10 mouse cellular contexts compared by ENCODE assay signal in genomic region chr4:82755616-82756294, GRCm38 (mm10). TPM values are rescaled to one million over a fixed set of nuclear protein-coding genes. Genes with fewer than 3 reads are reported as not detected.
A peak's percentile ranks its signal among the peaks of the same experiment; 100 is the strongest.
DNase-seq lines count a peak whose midpoint lies in the region; ATAC-seq lines count a peak whose summit lies in the region.
"Had no signal": no experiment of that assay in that cellular context is flagged by ENCODE, and none has a peak within 500 bp of the region (broad histone marks: within the 10 kb centered on the region; RNA-seq: fewer than 3 reads in every experiment).

No protein-coding gene starts in this region.

- H3K27ac ChIP-seq in midbrain, embryonic 10.5 days (replicated peaks) = peak overlapping the region; percentile 79
- H3K27ac ChIP-seq in midbrain, embryonic 14.5 days (replicated peaks; ENCODE audit: low read depth, low read length) = no peak overlapping the region
- 0 out of 2 replicates have a peak overlapping the region, but pooled peaks have one; percentile 17 for H3K27ac ChIP-seq in kidney, embryonic 14.5 days (ENCODE audit: low read depth, low read length)
- no peak overlapping the region for H3K27ac ChIP-seq in neural tube, embryonic 11.5 days (ENCODE audit: low read depth, low read length)

- WGBS in midbrain, embryonic 10.5 days = 18% methylated on average over 3 of the region's 3 CpGs
- WGBS in midbrain, embryonic 14.5 days = 8% methylated on average over 3 of the region's 3 CpGs
- 44% methylated on average over 3 of the region's 3 CpGs for WGBS in kidney, embryonic 14.5 days
- 16% methylated on average over 3 of the region's 3 CpGs for WGBS in neural tube, embryonic 11.5 days

- no peaks in the 10 kb centered on the region for H3K27me3 ChIP-seq in midbrain, embryonic 10.5 days (ENCODE audit: low read depth, poor library complexity, severe bottlenecking)
- H3K27me3 ChIP-seq in midbrain, embryonic 14.5 days (ENCODE audit: control insufficient read depth, insufficient read depth, low read length) = no peaks in the 10 kb centered on the region
- H3K27me3 ChIP-seq in kidney, embryonic 14.5 days (ENCODE audit: control insufficient read depth, insufficient read depth, low read length) = no peaks in the 10 kb centered on the region
- H3K27me3 ChIP-seq in neural tube, embryonic 11.5 days (ENCODE audit: control insufficient read depth, insufficient read depth, low read length) = no peaks in the 10 kb centered on the region
- H3K27me3 ChIP-seq: Patski had no signal

- H3K36me3 ChIP-seq in midbrain, embryonic 10.5 days = no peaks in the 10 kb centered on the region
- H3K36me3 ChIP-seq in midbrain, embryonic 14.5 days (ENCODE audit: control insufficient read depth, insufficient read depth, low read length) = no peaks in the 10 kb centered on the region
- H3K36me3 ChIP-seq in kidney, embryonic 14.5 days (ENCODE audit: control insufficient read depth, insufficient read depth, low read length) = no peaks in the 10 kb centered on the region
- H3K36me3 ChIP-seq in neural tube, embryonic 11.5 days (ENCODE audit: control insufficient read depth, insufficient read depth, low read length) = no peaks in the 10 kb centered on the region

- no peak; the same call in 1 of the 2 replicates for ATAC-seq in midbrain, embryonic 14.5 days (ENCODE audit: low FRiP score, low TSS enrichment)
- 0 out of 2 replicates have a peak, but pooled peaks have one; percentile 28 for ATAC-seq in kidney, embryonic 14.5 days (ENCODE audit: low FRiP score, low TSS enrichment)
- peak; percentile 58 for ATAC-seq in neural tube, embryonic 11.5 days (ENCODE audit: insufficient read depth, low FRiP score, low TSS enrichment)
- no peak for ATAC-seq in monocyte, adult 5-6 weeks (replicated peaks; ENCODE audit: insufficient number of reproducible peaks, low FRiP score, low TSS enrichment, poor library complexity, severe bottlenecking)
- ATAC-seq: Patski had no signal

- H3K9me3 ChIP-seq in midbrain, embryonic 10.5 days (replicated peaks) = no peaks in the 10 kb centered on the region; the same call in 1 of the 2 replicates
- H3K9me3 ChIP-seq in midbrain, embryonic 14.5 days (ENCODE audit: control insufficient read depth, low read length) = no peaks in the 10 kb centered on the region; the same call in 1 of the 2 replicates
- no peaks in the 10 kb centered on the region for H3K9me3 ChIP-seq in kidney, embryonic 14.5 days (ENCODE audit: control insufficient read depth, low read length)
- no peaks in the 10 kb centered on the region for H3K9me3 ChIP-seq in neural tube, embryonic 11.5 days (ENCODE audit: control insufficient read depth, low read length)

- no peak overlapping the region for H3K9ac ChIP-seq in midbrain, embryonic 14.5 days (replicated peaks; ENCODE audit: low read length)
- H3K9ac ChIP-seq in kidney, embryonic 14.5 days (ENCODE audit: low read depth, low read length) = no peak overlapping the region
- no peak overlapping the region for H3K9ac ChIP-seq in neural tube, embryonic 11.5 days (ENCODE audit: low read length)

- peaks cover 34% of the 10 kb centered on the region for H3K4me1 ChIP-seq in midbrain, embryonic 10.5 days
- peaks cover 9% of the 10 kb centered on the region; the same call in 1 of the 2 replicates for H3K4me1 ChIP-seq in midbrain, embryonic 14.5 days (ENCODE audit: control insufficient read depth, insufficient read depth, low read length)
- no peaks in the 10 kb centered on the region for H3K4me1 ChIP-seq in kidney, embryonic 14.5 days (ENCODE audit: control insufficient read depth, insufficient read depth, low read length)
- H3K4me1 ChIP-seq in neural tube, embryonic 11.5 days (ENCODE audit: control insufficient read depth, insufficient read depth, low read length) = peaks cover 6% of the 10 kb centered on the region; the same call in 1 of the 2 replicates

- peak; percentile 59 for DNase-seq in midbrain, embryonic 10.5 days (ENCODE audit: low spot score)
- DNase-seq in midbrain, embryonic 14.5 days = no peak
- peak; percentile 59 for DNase-seq in embryo, embryonic 11 days
- DNase-seq in neural tube, embryonic 11.5 days (ENCODE audit: low spot score) = no peak
- DNase-seq in spleen, adult 12 weeks (ENCODE audit: low spot score) = no peak
- DNase-seq in gastrocnemius, adult 8-10 months (ENCODE audit: low spot score in 2 of 2) = no peak
- DNase-seq: thymus, postnatal 14 days had no signal

- H3K4me3 ChIP-seq in midbrain, embryonic 10.5 days = no peak overlapping the region
- no peak overlapping the region for H3K4me3 ChIP-seq in midbrain, embryonic 14.5 days (replicated peaks; ENCODE audit: low read depth, low read length)
- H3K4me3 ChIP-seq in kidney, embryonic 14.5 days (ENCODE audit: low read length) = no peak overlapping the region
- H3K4me3 ChIP-seq in neural tube, embryonic 11.5 days (ENCODE audit: low read depth, low read length) = no peak overlapping the region

- no peak overlapping the region for H3K4me2 ChIP-seq in midbrain, embryonic 14.5 days (ENCODE audit: low read length)
- H3K4me2 ChIP-seq in kidney, embryonic 14.5 days (replicated peaks; ENCODE audit: low read depth, low read length) = no peak overlapping the region
- no peak overlapping the region for H3K4me2 ChIP-seq in neural tube, embryonic 11.5 days (ENCODE audit: low read depth)

RNA-seq across cellular contexts. Expression of gene Nfib, which starts 50.2 kb away (rescaled TPM):
- polyA plus RNA-seq in midbrain, embryonic 10.5 days (2016; fragmentation: Nextera tagmentation; extraction: Ambion mirVana) = 9.8 and 17.4 TPM in 2 replicates
- 64.4 and 72.0 TPM in 2 replicates for polyA plus RNA-seq in midbrain, embryonic 14.5 days (2014; fragmentation: Nextera tagmentation; extraction: Ambion mirVana)
- polyA plus RNA-seq in kidney, embryonic 14.5 days (2014; fragmentation: Nextera tagmentation; extraction: Ambion mirVana) = 32.5 and 36.0 TPM in 2 replicates
- polyA plus RNA-seq in neural tube, embryonic 11.5 days (2014; fragmentation: Nextera tagmentation; extraction: Ambion mirVana) = 29.1 and 31.0 TPM in 2 replicates
- 0.29 TPM in 1 of 3 replicates, not detected in the others for total RNA-seq in monocyte, adult 5-6 weeks (2017)
- total RNA-seq in gastrocnemius, adult 8-10 months (2022) = 10 to 100 TPM; 69.0 to 96.9 (median 80.8) TPM

Comparison
In these comparisons a context has a peak if more than half of its experiments do, and no peak if none do; other contexts are left out.
1. DNase-seq: peak in midbrain, embryonic 10.5 days (single experiment) and embryo, embryonic 11 days (single experiment); none in midbrain, embryonic 14.5 days (single experiment), neural tube, embryonic 11.5 days (single experiment), spleen, adult 12 weeks (single experiment) and gastrocnemius, adult 8-10 months (0 of 2).
2. H3K27ac ChIP-seq: peak in midbrain, embryonic 10.5 days (single experiment) and kidney, embryonic 14.5 days (single experiment); none in midbrain, embryonic 14.5 days (single experiment) and neural tube, embryonic 11.5 days (single experiment).
3. ATAC-seq: peak in kidney, embryonic 14.5 days (single experiment) and neural tube, embryonic 11.5 days (single experiment); none in midbrain, embryonic 14.5 days (single experiment) and monocyte, adult 5-6 weeks (single experiment).